Mouse (Mus musculus) heart, postnatal 0 days (tissue): ENCODE results near the gene Itpripl2. TPM values are rescaled to one million over a fixed set of nuclear protein-coding genes. Genes with fewer than 3 reads are reported as not detected.

Experiments
- ATAC-seq: fragments of 200-750 bp; cut with Nextera tagmentation; 2 replicates; pipeline ENCODE4 v1.8.0; 2017; ENCODE audit warnings: low read depth, moderate number of reproducible peaks, moderate library complexity; ENCODE audit not compliant: insufficient read depth
- DNase-seq: peaks from one replicate; pipeline ENCODE4 v3.0.0-alpha.2; 2016; ENCODE audit warnings: low spot score
- H3K27ac ChIP-seq: fragments of 300-500 bp; sonication (generic); 2 replicates; pipeline ENCODE4 v1.5.1; 2014; ENCODE audit warnings: low read depth, mild to moderate bottlenecking
- H3K27me3 ChIP-seq: fragments of 300-500 bp; sonication (generic); 2 replicates; pipeline ENCODE4 v1.6.1; 2014; ENCODE audit warnings: low read length, mixed read lengths; ENCODE audit not compliant: control insufficient read depth, insufficient read depth
- H3K36me3 ChIP-seq: fragments of 300-500 bp; sonication (generic); replicated peaks from 2 replicates; pipeline ENCODE4 v1.6.1; 2014; ENCODE audit warnings: low read length, mixed read lengths; ENCODE audit not compliant: control insufficient read depth, insufficient read depth
- H3K4me1 ChIP-seq: fragments of 300-500 bp; sonication (generic); 2 replicates; pipeline ENCODE4 v1.6.1; 2014; ENCODE audit warnings: antibody characterized with exemption; ENCODE audit not compliant: control insufficient read depth, insufficient read depth
- H3K4me2 ChIP-seq: fragments of 300-500 bp; sonication (generic); 2 replicates; pipeline ENCODE4 v1.6.1; 2014; ENCODE audit warnings: low read depth, mild to moderate bottlenecking, low read length, moderate library complexity
- H3K4me3 ChIP-seq: fragments of 300-500 bp; sonication (generic); 2 replicates; pipeline ENCODE4 v1.5.1; 2014; ENCODE audit warnings: low read depth, low read length
- H3K9ac ChIP-seq: fragments of 300-500 bp; sonication (generic); replicated peaks from 2 replicates; pipeline ENCODE4 v1.6.1; 2014; ENCODE audit warnings: low read depth, low read length, mixed read lengths
- H3K9me3 ChIP-seq: fragments of 300-500 bp; sonication (generic); replicated peaks from 2 replicates; pipeline ENCODE4 v1.6.1; 2016; ENCODE audit warnings: low read length; ENCODE audit not compliant: control insufficient read depth
- CTCF ChIP-seq: IDR thresholded peaks from 2 replicates; pipeline ENCODE4 v1.5.1; 2016; ENCODE audit warnings: antibody characterized with exemption, control low read depth, low read depth
- EP300 ChIP-seq: IDR thresholded peaks from 2 replicates; pipeline ENCODE4 v1.6.1; 2016; ENCODE audit warnings: antibody characterized with exemption, low read depth
- WGBS: fragments of 180-500 bp; shearing (Covaris S2); extraction: QIAGEN DNeasy Blood & Tissue Kit; methylation state at CpG from one replicate; pipeline ENCODE4 v1.1.7; 2014; 5-methylcytosine and 5-hydroxymethylcytosine counted together
- polyA plus RNA-seq: library from polyadenylated mRNA; unstranded; fragments of >200 nt; fragmentation: Nextera tagmentation; extraction: Ambion mirVana; gene quantifications from 2 replicates; pipeline ENCODE4 v1.2.1, GENCODE M21; 2015
- total RNA-seq: library from RNA; depleted of rRNA; stranded (reverse); fragments of >200 nt; gene quantifications from 2 replicates; pipeline ENCODE4 v1.2.3, GENCODE M21; 2014; ENCODE audit warnings: low replicate concordance

Itpripl2 gene
- total and polyA plus RNA-seq, 2 experiments from 2014 or later = 3.9 to 31.6 TPM

DNA sequence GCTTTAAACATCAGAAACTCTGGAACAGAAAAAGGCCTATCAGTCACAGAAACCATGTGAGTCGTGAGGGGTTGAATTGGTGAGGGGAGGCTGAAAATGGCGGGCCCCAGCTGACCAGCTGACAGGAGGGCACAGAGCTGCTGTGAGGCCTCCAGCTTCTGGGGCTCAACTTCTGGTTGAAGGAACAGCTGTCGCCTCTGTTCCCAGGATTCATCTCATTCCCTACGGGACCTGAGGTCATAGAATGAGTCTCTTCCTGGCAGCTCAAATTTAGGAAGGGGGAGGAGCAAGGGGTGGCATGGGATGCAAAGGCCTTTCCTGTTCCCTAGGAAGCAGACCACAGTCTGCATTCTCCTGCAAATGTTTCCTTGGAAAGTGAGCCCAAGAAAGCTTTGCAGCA, 12.1 kb upstream of the Itpripl2 start:
- Histone ChIP-seq H3K4me2 (no peak overlapping the region), H3K36me3 (no peaks in the 10 kb centered on the region), H3K27ac (no peak overlapping the region), H3K9ac (no peak overlapping the region), H3K4me3 (no peak overlapping the region), H3K27me3 (no peaks in the 10 kb centered on the region), H3K4me1 (0 out of 2 replicates have a peak, but pooled peaks cover 5% of the 10 kb centered on the region), H3K9me3 (no peaks in the 10 kb centered on the region)
- 59% methylated on average over 4 of the region's 4 CpGs for WGBS
- TF ChIP-seq CTCF (no peak), EP300 (no peak)
- ATAC-seq (no peak; the same call in 1 of the 2 replicates), DNase-seq (no peak)

DNA sequence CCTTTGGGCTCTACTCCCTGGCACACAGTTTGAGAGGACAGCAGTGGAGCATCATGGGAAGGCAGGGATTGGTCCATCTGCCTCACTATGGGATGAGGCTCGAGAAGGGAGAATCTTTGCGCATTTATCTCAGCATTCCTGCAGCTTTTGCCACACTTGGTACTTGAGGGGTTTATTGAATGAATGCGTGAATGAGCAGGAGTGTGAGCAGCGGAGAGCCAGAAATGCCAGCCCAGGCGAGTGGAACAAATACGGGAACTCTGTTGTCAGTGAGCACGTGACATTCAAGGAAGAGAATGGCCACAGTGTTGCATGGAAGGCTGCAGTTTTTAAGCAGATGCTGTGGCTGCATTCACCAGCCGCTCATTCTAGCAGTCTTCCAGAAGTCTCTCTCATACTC, 10.6 kb upstream of the Itpripl2 start:
- ATAC-seq (no peak), DNase-seq (no peak)
- H3K4me1 ChIP-seq = no peaks in the 10 kb centered on the region
- 65% methylated on average over 8 of the region's 8 CpGs for WGBS
- TF ChIP-seq EP300 (no peak), CTCF (no peak)
- H3K36me3 ChIP-seq = no peaks in the 10 kb centered on the region
- no peak overlapping the region for H3K4me2 ChIP-seq
- H3K9me3 ChIP-seq = no peaks in the 10 kb centered on the region
- H3K9ac ChIP-seq = no peak overlapping the region
- H3K27ac ChIP-seq = no peak overlapping the region
- H3K4me3 ChIP-seq = no peak overlapping the region
- H3K27me3 ChIP-seq = no peaks in the 10 kb centered on the region

DNA sequence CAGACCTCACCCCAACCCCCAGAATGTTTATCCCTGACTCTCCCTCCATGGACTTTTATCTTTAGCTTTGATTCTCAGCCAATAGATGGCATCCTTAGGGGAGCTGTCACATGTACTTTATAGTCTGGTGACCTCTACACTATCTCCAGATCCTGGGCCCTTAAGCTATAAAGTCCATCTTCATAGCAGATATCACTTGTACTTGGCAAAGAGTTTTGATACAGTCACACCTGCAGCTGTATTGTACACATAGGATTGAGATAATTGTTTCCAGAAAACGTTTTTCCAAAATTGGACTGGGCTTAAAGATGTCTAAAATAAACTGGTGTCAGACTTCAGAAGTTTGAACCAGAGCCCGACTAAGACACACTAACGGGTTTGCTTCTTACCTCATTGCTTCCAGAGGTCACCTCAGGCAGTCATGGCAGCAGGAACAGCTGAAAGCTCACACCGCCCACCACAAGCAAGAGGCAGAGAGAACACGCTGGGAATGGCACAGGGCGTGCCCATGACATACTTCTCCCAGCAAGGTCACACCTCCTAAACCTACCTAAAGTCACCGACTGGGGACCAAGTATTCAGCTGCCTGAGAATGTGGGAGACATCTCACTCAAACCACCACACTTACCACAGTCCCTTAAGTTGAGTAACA, 8.1 kb upstream of the Itpripl2 start:
- Histone ChIP-seq H3K36me3 (no peaks in the 10 kb centered on the region), H3K4me3 (no peak overlapping the region), H3K9me3 (no peaks in the 10 kb centered on the region), H3K27ac (no peak overlapping the region), H3K4me2 (no peak overlapping the region), H3K9ac (no peak overlapping the region), H3K27me3 (no peaks in the 10 kb centered on the region), H3K4me1 (no peaks in the 10 kb centered on the region)
- DNase-seq (no peak), ATAC-seq (no peak)
- no peak for TF ChIP-seq EP300
- no peak for TF ChIP-seq CTCF
- WGBS = 56% methylated on average over 7 of the region's 7 CpGs

DNA sequence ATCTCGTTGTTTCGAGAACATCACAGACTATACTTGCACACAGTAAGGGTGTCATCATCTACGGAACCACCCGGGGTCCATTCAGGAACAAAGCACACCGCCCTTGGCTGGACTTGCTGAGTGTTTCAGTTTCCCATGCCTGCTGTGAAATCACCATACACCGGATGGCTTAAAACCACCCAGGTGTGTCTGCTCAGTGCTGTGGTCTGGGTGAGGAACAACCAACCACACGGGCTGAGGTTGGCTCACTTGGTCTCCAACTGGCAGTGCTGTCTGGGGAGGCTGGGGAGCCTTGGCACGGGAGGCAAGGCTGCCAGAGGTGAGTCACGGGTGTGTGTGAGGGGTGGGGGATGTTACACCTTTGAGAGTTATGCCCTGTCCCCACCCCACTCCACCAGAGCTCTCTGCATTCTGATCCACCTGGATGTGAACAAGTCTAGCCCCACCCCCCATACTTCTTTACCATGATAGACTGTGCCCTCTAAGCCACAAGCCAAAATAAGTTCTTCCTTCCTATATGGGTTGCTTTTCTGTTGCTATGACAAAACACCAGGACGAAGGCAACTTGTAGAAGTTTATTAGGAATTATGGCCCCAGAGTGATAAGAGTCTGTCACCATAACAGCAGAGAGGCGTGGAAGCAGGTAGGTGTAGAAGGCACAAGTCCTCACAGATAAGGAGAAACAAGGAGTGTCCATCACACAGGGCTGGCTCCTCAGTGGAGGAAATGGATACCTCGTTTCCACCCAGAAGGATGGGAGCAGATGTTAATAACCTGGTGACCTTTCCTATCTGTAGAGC, 7.4 kb upstream of the Itpripl2 start:
- ATAC-seq = no peak
- H3K4me1 ChIP-seq = no peaks in the 10 kb centered on the region
- 75% methylated on average over 12 of the region's 12 CpGs for WGBS
- no peaks in the 10 kb centered on the region for H3K36me3 ChIP-seq
- no peaks in the 10 kb centered on the region for H3K9me3 ChIP-seq
- no peak overlapping the region for H3K9ac ChIP-seq
- TF ChIP-seq EP300 = no peak
- no peak for TF ChIP-seq CTCF
- H3K4me3 ChIP-seq = no peak overlapping the region
- H3K27me3 ChIP-seq = no peaks in the 10 kb centered on the region
- H3K4me2 ChIP-seq = no peak overlapping the region
- DNase-seq = no peak
- H3K27ac ChIP-seq = no peak overlapping the region

DNA sequence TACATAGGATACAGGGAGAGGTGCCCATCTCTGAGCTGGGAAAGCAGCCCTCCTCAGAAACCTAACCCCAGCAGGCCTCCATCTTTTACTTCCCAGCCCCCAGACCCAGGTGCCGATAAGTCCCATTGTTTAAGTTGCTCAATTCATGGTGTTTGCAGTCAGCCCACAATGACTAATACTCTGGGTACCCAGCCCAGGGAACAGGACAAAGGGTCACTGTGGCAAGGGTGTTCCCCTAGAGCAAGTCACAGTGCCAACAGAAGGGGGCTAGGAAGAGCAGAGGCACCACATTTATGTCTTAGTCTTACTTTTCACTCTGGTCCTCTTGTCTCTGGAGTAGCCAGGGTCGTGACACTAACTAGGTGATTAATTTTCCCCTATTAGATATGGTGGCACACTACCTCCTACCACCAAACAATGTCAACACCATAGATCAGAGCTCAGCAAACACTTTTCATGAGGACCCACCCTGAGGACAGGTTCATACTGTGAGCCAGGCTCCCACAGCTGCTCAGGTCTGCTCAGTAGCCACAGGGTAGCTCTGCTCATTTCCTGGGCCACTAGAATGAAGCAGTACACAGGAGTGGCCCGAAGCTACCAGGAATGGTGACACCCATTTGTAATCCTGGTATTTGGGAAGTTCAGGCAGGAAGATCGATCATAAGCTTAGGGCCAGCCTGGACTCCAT, 3.3 kb upstream of the Itpripl2 start:
- peaks cover 3% of the 10 kb centered on the region; the same call in 1 of the 2 replicates for H3K4me1 ChIP-seq
- H3K9me3 ChIP-seq = no peaks in the 10 kb centered on the region
- TF ChIP-seq CTCF (no peak), EP300 (no peak)
- peaks cover 19% of the 10 kb centered on the region for H3K27me3 ChIP-seq
- no peak overlapping the region for H3K9ac ChIP-seq
- WGBS = 78% methylated on average over 4 of the region's 4 CpGs
- no peak overlapping the region for H3K27ac ChIP-seq
- ATAC-seq = no peak
- H3K36me3 ChIP-seq = no peaks in the 10 kb centered on the region; the same call in 1 of the 2 replicates
- DNase-seq = no peak
- H3K4me2 ChIP-seq = no peak overlapping the region
- H3K4me3 ChIP-seq = no peak overlapping the region
